9 mouse cellular contexts compared by ENCODE assay signal in the genomic region with DNA sequence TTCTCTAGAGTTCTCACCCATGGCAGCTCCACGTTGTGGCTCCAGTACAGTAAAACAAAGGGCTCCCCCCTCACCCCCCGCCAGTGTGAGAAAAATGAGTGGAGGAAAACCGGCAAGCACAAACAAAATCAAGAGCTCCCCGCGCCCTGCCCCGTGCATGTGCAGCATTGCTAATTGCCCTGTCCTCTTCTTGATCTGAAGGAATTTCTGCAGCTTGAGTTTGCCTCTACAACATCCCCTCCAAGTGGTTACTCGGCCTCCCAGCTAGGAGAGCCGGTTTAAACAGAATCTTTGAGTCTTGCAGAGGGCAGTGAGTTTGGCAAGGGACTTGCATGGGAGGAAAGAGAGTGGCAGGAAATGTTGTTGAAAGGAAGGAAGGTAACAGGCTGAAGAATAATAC. TPM values are rescaled to one million over a fixed set of nuclear protein-coding genes. Genes with fewer than 3 reads are reported as not detected.
DNase-seq lines count a peak whose midpoint lies in the region; ATAC-seq and TF ChIP-seq lines count a peak whose summit lies in the region.
"Had no signal": no experiment of that assay in that cellular context is flagged by ENCODE, and none has a peak within 500 bp of the region (broad histone marks: within the 10 kb centered on the region; RNA-seq: fewer than 3 reads in every experiment).

No protein-coding gene starts in this region.

- H3K79me2 ChIP-seq in macrophage (ENCODE audit: inconsistent target) = peaks cover 12% of the 10 kb centered on the region

- peak; percentile 64 for TF ChIP-seq CTCF in gastrocnemius, adult 2 months (IDR thresholded peaks at IDR 0.05)

- no peak overlapping the region for H3K9ac ChIP-seq in forebrain, embryonic 13.5 days
- H3K9ac ChIP-seq: neural tube, embryonic 13.5 days had no signal

- no peaks in the 10 kb centered on the region for H3K9me3 ChIP-seq in forebrain, embryonic 13.5 days (replicated peaks)
- H3K9me3 ChIP-seq: neural tube, embryonic 13.5 days had no signal

- no peaks in the 10 kb centered on the region for H3K27me3 ChIP-seq in forebrain, embryonic 13.5 days

- no peaks in the 10 kb centered on the region for H3K36me3 ChIP-seq in forebrain, embryonic 13.5 days (ENCODE audit: poor library complexity, severe bottlenecking)
- no peaks in the 10 kb centered on the region for H3K36me3 ChIP-seq in macrophage (ENCODE audit: inconsistent target)
- H3K36me3 ChIP-seq: neural tube, embryonic 13.5 days had no signal

- peak; percentile 49 for ATAC-seq in forebrain, embryonic 13.5 days

- H3K4me3 ChIP-seq in gastrocnemius, adult 2 months = peak overlapping the region; percentile 42
- no peak overlapping the region for H3K4me3 ChIP-seq in forebrain, embryonic 13.5 days
- no peak overlapping the region for H3K4me3 ChIP-seq in macrophage (ENCODE audit: inconsistent target)
- H3K4me3 ChIP-seq: neural tube, embryonic 13.5 days had no signal

- peak overlapping the region; percentile 79 for H3K27ac ChIP-seq in gastrocnemius, adult 2 months
- peak overlapping the region; percentile 57 for H3K27ac ChIP-seq in forebrain, embryonic 13.5 days
- peak overlapping the region; percentile 97; the same call in 1 of the 2 replicates for H3K27ac ChIP-seq in macrophage

- peak overlapping the region; percentile 18; the same call in 1 of the 2 replicates for H3K4me2 ChIP-seq in forebrain, embryonic 13.5 days
- H3K4me2 ChIP-seq: neural tube, embryonic 13.5 days had no signal

- WGBS in forebrain, embryonic 13.5 days = 23% methylated on average over 8 of the region's 8 CpGs
- WGBS in macrophage (ENCODE audit: missing documents) = 33% methylated on average over 4 of the region's 8 CpGs

- intact Hi-C loops in gastrocnemius, adult 2 months (cut with DNase I) = no loop called here

- peak; percentile 41 for DNase-seq in gastrocnemius, adult 2 months
- DNase-seq in gastrocnemius, adult 18-20 months (ENCODE audit: low spot score) = no peak
- DNase-seq in ES-CJ7 (ENCODE audit: low read depth, low spot score) = peak; percentile 25
- DNase-seq in induced T-regulatory cell, adult 2 months (ENCODE audit: low read depth) = peak; percentile 47
- no peak for DNase-seq in layer of hippocampus, adult 9-10 months (ENCODE audit: low spot score)
- no peak for DNase-seq in frontal cortex, postnatal 10 days (ENCODE audit: low spot score in 2 of 2)

- H3K4me1 ChIP-seq in forebrain, embryonic 13.5 days = 0 out of 2 replicates have a peak, but pooled peaks cover 10% of the 10 kb centered on the region

RNA-seq across cellular contexts. Expression of a gene that starts 3.6 kb away (rescaled TPM):
- total RNA-seq in gastrocnemius, adult 2 months (2021) = 100 to 1,000 TPM; 120 to 207 TPM
- 100 to 1,000 TPM; 127 to 178 TPM for total RNA-seq in gastrocnemius, adult 18-20 months (2021)
- polyA plus RNA-seq in forebrain, embryonic 13.5 days (2015; fragmentation: Nextera tagmentation; extraction: Ambion mirVana) = 6,273 and 8,315 TPM in 2 replicates
- total RNA-seq in macrophage (2018; cell fraction: chromatin; rRNA removed) = 1,000 to 10,000 TPM in 5 of 26 experiments, 100 to 1,000 TPM in 21; 301 to 1,383 (median 738) TPM
- total RNA-seq in macrophage (2018; cell fraction: cytosol; rRNA removed) = over 10,000 TPM in 13 of 26 experiments, 1,000 to 10,000 TPM in 13; 6,933 to 20,466 (median 10,239) TPM
- 1,000 to 10,000 TPM in 24 of 26 experiments, 100 to 1,000 TPM in 2; 863 to 5,485 (median 2,675) TPM for total RNA-seq in macrophage (2018; cell fraction: nucleus; rRNA removed)
- 6,334 to 16,092 TPM (median 9,092 TPM) in 3 replicates for polyA plus RNA-seq in macrophage (2018)

RNA-seq across cellular contexts. Expression of a gene that starts 51.4 kb away (rescaled TPM):
- under 1 TPM; 0.36 to 0.73 TPM for total RNA-seq in gastrocnemius, adult 2 months (2021)
- total RNA-seq in gastrocnemius, adult 18-20 months (2021) = under 1 TPM; 0.40 to 0.84 TPM
- polyA plus RNA-seq in forebrain, embryonic 13.5 days (2015; fragmentation: Nextera tagmentation; extraction: Ambion mirVana) = 0.08 and 0.13 TPM in 2 replicates
- 100 to 1,000 TPM in 13 of 26 experiments, 10 to 100 TPM in 13; 22.2 to 193 (median 106) TPM for total RNA-seq in macrophage (2018; cell fraction: chromatin; rRNA removed)
- 100 to 1,000 TPM; 132 to 286 (median 191) TPM for total RNA-seq in macrophage (2018; cell fraction: cytosol; rRNA removed)
- total RNA-seq in macrophage (2018; cell fraction: nucleus; rRNA removed) = 100 to 1,000 TPM in 25 of 26 experiments, 10 to 100 TPM in 1; 76.6 to 287 (median 194) TPM
- polyA plus RNA-seq in macrophage (2018) = 125 to 202 TPM (median 165 TPM) in 3 replicates

Comparison
In these comparisons a context has a peak if more than half of its experiments do, and no peak if none do; other contexts are left out.
1. DNase-seq: peak in gastrocnemius, adult 2 months (single experiment), ES-CJ7 (single experiment) and induced T-regulatory cell, adult 2 months (single experiment); none in gastrocnemius, adult 18-20 months (single experiment), layer of hippocampus, adult 9-10 months (single experiment) and frontal cortex, postnatal 10 days (0 of 2).
2. Peak in every context shown above with its lines, with median percentiles within 50 percentile points of each other: H3K27ac ChIP-seq.